In the genomic region with DNA sequence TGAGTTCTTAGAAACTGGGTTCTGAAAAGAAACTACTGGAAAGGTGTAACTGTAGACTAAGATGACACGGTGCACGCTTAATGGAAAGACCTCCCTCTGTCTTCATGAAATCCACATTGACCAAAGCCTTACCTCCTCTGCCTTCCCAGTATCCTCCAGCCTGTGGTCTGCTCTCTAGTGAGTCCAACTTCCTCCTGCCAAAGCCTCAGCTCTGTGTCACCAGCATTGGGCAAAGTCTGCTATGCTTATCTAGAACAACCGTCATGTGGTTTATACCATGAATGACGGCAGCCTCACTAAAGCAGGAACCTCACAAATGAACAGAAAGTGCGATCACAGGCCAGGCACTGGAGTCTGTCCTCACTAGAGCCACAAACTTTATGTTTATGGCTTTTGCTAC, we compare ENCODE assay signal across 13 mouse cellular contexts. TPM values are rescaled to one million over a fixed set of nuclear protein-coding genes. Genes with fewer than 3 reads are reported as not detected.
A peak's percentile ranks its signal among the peaks of the same experiment; 100 is the strongest.
DNase-seq lines count a peak whose midpoint lies in the region; ATAC-seq and TF ChIP-seq lines count a peak whose summit lies in the region.
"Had no signal": no experiment of that assay in that cellular context is flagged by ENCODE, and none has a peak within 500 bp of the region (broad histone marks: within the 10 kb centered on the region; RNA-seq: fewer than 3 reads in every experiment).

No protein-coding gene starts in this region.

- H3K27me3 ChIP-seq in heart, embryonic 16.5 days (ENCODE audit: control insufficient read depth, insufficient read depth, low read length): no peaks in the 10 kb centered on the region
- H3K27me3 ChIP-seq in heart, embryonic 10.5 days (ENCODE audit: insufficient read depth, poor library complexity, severe bottlenecking): no peaks in the 10 kb centered on the region
- no peaks in the 10 kb centered on the region for H3K27me3 ChIP-seq in intestine, postnatal 0 days (replicated peaks; ENCODE audit: control insufficient read depth, insufficient read depth, low read length)
- no peaks in the 10 kb centered on the region for H3K27me3 ChIP-seq in midbrain, embryonic 13.5 days

- H3K4me1 ChIP-seq in heart, embryonic 16.5 days (ENCODE audit: control insufficient read depth, insufficient read depth, low read length): peaks cover 6% of the 10 kb centered on the region
- H3K4me1 ChIP-seq in heart, embryonic 10.5 days: peaks cover 8% of the 10 kb centered on the region; the same call in 1 of the 2 replicates
- 0 out of 2 replicates have a peak, but pooled peaks cover 8% of the 10 kb centered on the region for H3K4me1 ChIP-seq in intestine, postnatal 0 days (replicated peaks; ENCODE audit: control insufficient read depth, insufficient read depth, low read length)
- H3K4me1 ChIP-seq in midbrain, embryonic 13.5 days (replicated peaks): peaks cover 7% of the 10 kb centered on the region; the same call in 1 of the 2 replicates

- no peak overlapping the region for H3K4me3 ChIP-seq in heart, embryonic 16.5 days (ENCODE audit: low read length)
- H3K4me3 ChIP-seq in heart, embryonic 10.5 days: no peak overlapping the region
- H3K4me3 ChIP-seq in intestine, postnatal 0 days (ENCODE audit: low read depth, low read length): peak overlapping the region; percentile 25; the same call in 1 of the 2 replicates
- no peak overlapping the region for H3K4me3 ChIP-seq in midbrain, embryonic 13.5 days (replicated peaks)
- H3K4me3 ChIP-seq: erythroblast, embryonic 14.5 days; left cerebral cortex, adult 2 months had no signal

- WGBS in heart, embryonic 16.5 days: 42% methylated on average over 5 of the region's 5 CpGs
- WGBS in heart, embryonic 10.5 days: 56% methylated on average over 5 of the region's 5 CpGs
- 40% methylated on average over 5 of the region's 5 CpGs for WGBS in intestine, postnatal 0 days
- 89% methylated on average over 5 of the region's 5 CpGs for WGBS in midbrain, embryonic 13.5 days

- H3K27ac ChIP-seq in heart, embryonic 16.5 days (ENCODE audit: low read length): 0 out of 2 replicates have a peak overlapping the region, but pooled peaks have one; percentile 20
- no peak overlapping the region for H3K27ac ChIP-seq in heart, embryonic 10.5 days
- peak overlapping the region; percentile 89 for H3K27ac ChIP-seq in intestine, postnatal 0 days (ENCODE audit: low read depth, low read length)
- no peak overlapping the region for H3K27ac ChIP-seq in midbrain, embryonic 13.5 days
- H3K27ac ChIP-seq: left cerebral cortex, adult 2 months had no signal

- ATAC-seq in heart, embryonic 16.5 days (replicated peaks; ENCODE audit: extremely low read depth, insufficient read depth, low FRiP score): peak; percentile 76
- ATAC-seq in intestine, postnatal 0 days: peak; percentile 94
- peak; percentile 57 for ATAC-seq in monocyte, adult 5-6 weeks (replicated peaks; ENCODE audit: insufficient number of reproducible peaks, low FRiP score, low TSS enrichment, poor library complexity, severe bottlenecking)
- ATAC-seq in midbrain, embryonic 13.5 days: no peak

- H3K9ac ChIP-seq in heart, embryonic 16.5 days (ENCODE audit: low read length): no peak overlapping the region
- H3K9ac ChIP-seq in intestine, postnatal 0 days (ENCODE audit: low read depth, low read length): 0 out of 2 replicates have a peak overlapping the region, but pooled peaks have one; percentile 32
- no peak overlapping the region for H3K9ac ChIP-seq in midbrain, embryonic 13.5 days (replicated peaks)

- no peak overlapping the region for H3K4me2 ChIP-seq in heart, embryonic 16.5 days (ENCODE audit: low read depth, low read length)
- peak overlapping the region; percentile 58 for H3K4me2 ChIP-seq in intestine, postnatal 0 days (replicated peaks; ENCODE audit: low read depth)
- no peak overlapping the region for H3K4me2 ChIP-seq in midbrain, embryonic 13.5 days (replicated peaks)

- peaks cover 3% of the 10 kb centered on the region; the same call in 1 of the 2 replicates for H3K9me3 ChIP-seq in heart, embryonic 16.5 days (replicated peaks; ENCODE audit: control insufficient read depth, low read length)
- 0 out of 2 replicates have a peak, but pooled peaks cover 4% of the 10 kb centered on the region for H3K9me3 ChIP-seq in heart, embryonic 10.5 days
- 0 out of 2 replicates have a peak, but pooled peaks cover 5% of the 10 kb centered on the region for H3K9me3 ChIP-seq in intestine, postnatal 0 days (ENCODE audit: control insufficient read depth)
- H3K9me3 ChIP-seq in midbrain, embryonic 13.5 days: peaks cover 4% of the 10 kb centered on the region; the same call in 1 of the 2 replicates

- H3K36me3 ChIP-seq in heart, embryonic 16.5 days (ENCODE audit: control insufficient read depth, insufficient read depth): peaks cover 14% of the 10 kb centered on the region
- H3K36me3 ChIP-seq in heart, embryonic 10.5 days: peaks cover 16% of the 10 kb centered on the region
- 0 out of 2 replicates have a peak, but pooled peaks cover 9% of the 10 kb centered on the region for H3K36me3 ChIP-seq in intestine, postnatal 0 days (ENCODE audit: control insufficient read depth, insufficient read depth)
- H3K36me3 ChIP-seq in midbrain, embryonic 13.5 days: peaks cover 15% of the 10 kb centered on the region

- no peak for DNase-seq in heart, embryonic 10.5 days (ENCODE audit: low spot score)
- no peak for DNase-seq in right cerebral cortex, postnatal 10 days (ENCODE audit: low spot score in 2 of 2)
- no peak for DNase-seq in retina, postnatal 1 day
- no peak for DNase-seq in layer of hippocampus, adult 11-12 months (ENCODE audit: low spot score)
- DNase-seq: kidney, adult 9 months had no signal

- no peak for TF ChIP-seq CTCF in intestine, postnatal 0 days (IDR thresholded peaks at IDR 0.05; ENCODE audit: low read depth)

RNA-seq across cellular contexts. Expression of gene Lrrc66, which starts 2.2 kb away (rescaled TPM):
- polyA plus RNA-seq in heart, embryonic 16.5 days (2015; fragmentation: Nextera tagmentation; extraction: Ambion mirVana): 0.15 and 0.38 TPM in 2 replicates
- polyA plus RNA-seq in heart, embryonic 10.5 days (2016; fragmentation: Nextera tagmentation; extraction: Ambion mirVana): 0.04 and 0.11 TPM in 2 replicates
- 14.6 and 15.3 TPM in 2 replicates for polyA plus RNA-seq in intestine, postnatal 0 days (2015; fragmentation: Nextera tagmentation; extraction: Ambion mirVana)
- not detected in 3 replicates for total RNA-seq in monocyte, adult 5-6 weeks (2017)
- not detected in 2 replicates for polyA plus RNA-seq in midbrain, embryonic 13.5 days (2015; fragmentation: Nextera tagmentation; extraction: Ambion mirVana)
- total RNA-seq: heart, postnatal 10 days; left cerebral cortex, adult 2 months had no signal
- polyA plus RNA-seq: erythroblast, embryonic 14.5 days; lung, embryonic 16.5 days had no signal

RNA-seq across cellular contexts. Expression of gene Sgcb, which starts 17.4 kb away (rescaled TPM):
- polyA plus RNA-seq in heart, embryonic 16.5 days (2015; fragmentation: Nextera tagmentation; extraction: Ambion mirVana): 39.5 and 42.7 TPM in 2 replicates
- 22.8 and 26.0 TPM in 2 replicates for polyA plus RNA-seq in heart, embryonic 10.5 days (2016; fragmentation: Nextera tagmentation; extraction: Ambion mirVana)
- polyA plus RNA-seq in intestine, postnatal 0 days (2015; fragmentation: Nextera tagmentation; extraction: Ambion mirVana): 8.2 and 8.5 TPM in 2 replicates
- 0.67 to 3.4 TPM (median 2.3 TPM) in 3 replicates for total RNA-seq in monocyte, adult 5-6 weeks (2017)
- polyA plus RNA-seq in midbrain, embryonic 13.5 days (2015; fragmentation: Nextera tagmentation; extraction: Ambion mirVana): 23.8 and 25.9 TPM in 2 replicates
- polyA plus RNA-seq: erythroblast, embryonic 14.5 days had no signal

RNA-seq across cellular contexts. Expression of gene Spata18, which starts 21.0 kb away (rescaled TPM):
- 1.4 and 1.5 TPM in 2 replicates for polyA plus RNA-seq in heart, embryonic 16.5 days (2015; fragmentation: Nextera tagmentation; extraction: Ambion mirVana)
- polyA plus RNA-seq in heart, embryonic 10.5 days (2016; fragmentation: Nextera tagmentation; extraction: Ambion mirVana): not detected in 2 replicates
- polyA plus RNA-seq in intestine, postnatal 0 days (2015; fragmentation: Nextera tagmentation; extraction: Ambion mirVana): 0.17 and 0.18 TPM in 2 replicates
- total RNA-seq in monocyte, adult 5-6 weeks (2017): 0.53 to 0.67 TPM in 2 of 3 replicates, not detected in the other
- 0.14 and 0.22 TPM in 2 replicates for polyA plus RNA-seq in midbrain, embryonic 13.5 days (2015; fragmentation: Nextera tagmentation; extraction: Ambion mirVana)
- total RNA-seq: left cerebral cortex, adult 2 months had no signal
- polyA plus RNA-seq: erythroblast, embryonic 14.5 days had no signal

Comparison
In these comparisons a context has a peak if more than half of its experiments do, and no peak if none do; other contexts are left out.
1. H3K27ac ChIP-seq: peak in heart, embryonic 16.5 days (single experiment) and intestine, postnatal 0 days (single experiment); none in heart, embryonic 10.5 days (single experiment) and midbrain, embryonic 13.5 days (single experiment).
2. RNA of gene Lrrc66, which starts 2.2 kb away (polyA plus RNA-seq): 14.6 to 15.3 TPM in intestine, postnatal 0 days; 0.15 to 0.38 TPM in heart, embryonic 16.5 days, 0.04 to 0.11 TPM in heart, embryonic 10.5 days and not detected in midbrain, embryonic 13.5 days; every median in the first group is over 10 times any median in the second.